Mouse (Mus musculus): ENCODE measurements around the gene Cstf2t.

- TF ChIP-seq POLR2A (IDR thresholded peaks at IDR 0.05; ENCODE audit: borderline replicate concordance, low read depth, low read length) (no peak), CTCF (IDR thresholded peaks at IDR 0.05; ENCODE audit: low read depth, low read length) (no peak)
Measured at GRCm38 (mm10) chr19:31106835-31107554, 24.4 kb downstream of the Cstf2t start.

Measured in bone marrow macrophage, adult 2 months (primary cell).